Mouse (Mus musculus): ENCODE measurements around the gene Gm973. TPM values are rescaled to one million over a fixed set of nuclear protein-coding genes. Genes with fewer than 3 reads are reported as not detected.

Gene Gm973
- polyA plus RNA-seq (2014; fragmentation: Nextera tagmentation; extraction: Ambion mirVana), result 7.7 and 9.5 TPM in 2 replicates

GRCm38 (mm10) chr1:59516026-59516917 is at the start of gene Gm973:
Gm973 (plus strand) TSS chr1:59516264.
- ATAC-seq (ENCODE audit: low FRiP score) (peak; percentile 95), DNase-seq (ENCODE audit: low spot score) (peak; percentile 87)
- Histone ChIP-seq H3K4me3 (ENCODE audit: low read depth, low read length) (peak within 1 kb of the TSS; percentile 31), H3K9me3 (ENCODE audit: control insufficient read depth, low read length) (no peaks in the 10 kb centered on the region), H3K27ac (ENCODE audit: low read depth, low read length) (peak within 1 kb of the TSS; percentile 96), H3K9ac (ENCODE audit: low read depth, low read length) (peak within 1 kb of the TSS; percentile 63), H3K4me2 (replicated peaks; ENCODE audit: low read depth, low read length) (peak within 1 kb of the TSS; percentile 51), H3K27me3 (ENCODE audit: control insufficient read depth, insufficient read depth, low read length) (no peaks in the 10 kb centered on the region), H3K36me3 (ENCODE audit: control insufficient read depth, insufficient read depth, low read length) (no peaks in the 10 kb centered on the region), H3K4me1 (replicated peaks; ENCODE audit: control insufficient read depth, insufficient read depth, low read length) (peaks cover 12% of the 10 kb centered on the region; the same call in 1 of the 2 replicates)
- WGBS, result 2% methylated on average over 25 of the region's 25 CpGs

GRCm38 (mm10) chr1:59469170-59469569 is 46.9 kb upstream of the Gm973 start:
- Histone ChIP-seq H3K4me2 (replicated peaks; ENCODE audit: low read depth, low read length) (no peak overlapping the region), H3K9me3 (ENCODE audit: control insufficient read depth, low read length) (no peaks in the 10 kb centered on the region), H3K27ac (ENCODE audit: low read depth, low read length) (no peak overlapping the region), H3K36me3 (ENCODE audit: control insufficient read depth, insufficient read depth, low read length) (no peaks in the 10 kb centered on the region), H3K4me3 (ENCODE audit: low read depth, low read length) (no peak overlapping the region), H3K27me3 (ENCODE audit: control insufficient read depth, insufficient read depth, low read length) (no peaks in the 10 kb centered on the region), H3K9ac (ENCODE audit: low read depth, low read length) (no peak overlapping the region; the same call in 1 of the 2 replicates), H3K4me1 (replicated peaks; ENCODE audit: control insufficient read depth, insufficient read depth, low read length) (peaks cover 7% of the 10 kb centered on the region)
- ATAC-seq (ENCODE audit: low FRiP score) (no peak), DNase-seq (ENCODE audit: low spot score) (no peak)
- 23% methylated on average over 4 of the region's 4 CpGs for WGBS

GRCm38 (mm10) chr1:59470766-59471165 is 45.3 kb upstream of the Gm973 start:
- Histone ChIP-seq H3K27me3 (ENCODE audit: control insufficient read depth, insufficient read depth, low read length) (no peaks in the 10 kb centered on the region), H3K27ac (ENCODE audit: low read depth, low read length) (no peak overlapping the region), H3K9me3 (ENCODE audit: control insufficient read depth, low read length) (no peaks in the 10 kb centered on the region), H3K4me1 (replicated peaks; ENCODE audit: control insufficient read depth, insufficient read depth, low read length) (no peaks in the 10 kb centered on the region; the same call in 1 of the 2 replicates), H3K4me3 (ENCODE audit: low read depth, low read length) (no peak overlapping the region), H3K4me2 (replicated peaks; ENCODE audit: low read depth, low read length) (no peak overlapping the region), H3K36me3 (ENCODE audit: control insufficient read depth, insufficient read depth, low read length) (no peaks in the 10 kb centered on the region), H3K9ac (ENCODE audit: low read depth, low read length) (no peak overlapping the region)
- ATAC-seq (ENCODE audit: low FRiP score), result no peak
- WGBS, result 43% methylated on average over 4 of the region's 4 CpGs
- no peak for DNase-seq (ENCODE audit: low spot score)

- no peak overlapping the region for H3K4me3 ChIP-seq (ENCODE audit: low read depth, low read length)
- no peaks in the 10 kb centered on the region for H3K36me3 ChIP-seq (ENCODE audit: control insufficient read depth, insufficient read depth, low read length)
- H3K27me3 ChIP-seq (ENCODE audit: control insufficient read depth, insufficient read depth, low read length), result no peaks in the 10 kb centered on the region
- WGBS, result 14% methylated on average over 9 of the region's 11 CpGs
- DNase-seq (ENCODE audit: low spot score), result no peak
- H3K9me3 ChIP-seq (ENCODE audit: control insufficient read depth, low read length), result no peaks in the 10 kb centered on the region
- no peak overlapping the region for H3K9ac ChIP-seq (ENCODE audit: low read depth, low read length)
- no peak overlapping the region for H3K27ac ChIP-seq (ENCODE audit: low read depth, low read length)
- no peak overlapping the region for H3K4me2 ChIP-seq (replicated peaks; ENCODE audit: low read depth, low read length)
- no peak for ATAC-seq (ENCODE audit: low FRiP score)
- H3K4me1 ChIP-seq (replicated peaks; ENCODE audit: control insufficient read depth, insufficient read depth, low read length), result no peaks in the 10 kb centered on the region; the same call in 1 of the 2 replicates
Observed at GRCm38 (mm10) chr1:59472368-59473180, 43.5 kb upstream of the Gm973 start.

GRCm38 (mm10) chr1:59473181-59473555 is 42.9 kb upstream of the Gm973 start:
- H3K4me1 ChIP-seq (replicated peaks; ENCODE audit: control insufficient read depth, insufficient read depth, low read length), result no peaks in the 10 kb centered on the region; the same call in 1 of the 2 replicates
- H3K4me3 ChIP-seq (ENCODE audit: low read depth, low read length), result no peak overlapping the region
- H3K4me2 ChIP-seq (replicated peaks; ENCODE audit: low read depth, low read length), result no peak overlapping the region
- H3K36me3 ChIP-seq (ENCODE audit: control insufficient read depth, insufficient read depth, low read length), result no peaks in the 10 kb centered on the region
- no peaks in the 10 kb centered on the region for H3K9me3 ChIP-seq (ENCODE audit: control insufficient read depth, low read length)
- no peak overlapping the region for H3K27ac ChIP-seq (ENCODE audit: low read depth, low read length)
- WGBS, result 12% methylated on average over 4 of the region's 4 CpGs
- no peak overlapping the region for H3K9ac ChIP-seq (ENCODE audit: low read depth, low read length)
- DNase-seq (ENCODE audit: low spot score) (no peak), ATAC-seq (ENCODE audit: low FRiP score) (no peak)
- no peaks in the 10 kb centered on the region for H3K27me3 ChIP-seq (ENCODE audit: control insufficient read depth, insufficient read depth, low read length)

GRCm38 (mm10) chr1:59475618-59476017 is 40.4 kb upstream of the Gm973 start:
- no peaks in the 10 kb centered on the region; the same call in 1 of the 2 replicates for H3K4me1 ChIP-seq (replicated peaks; ENCODE audit: control insufficient read depth, insufficient read depth, low read length)
- 34% methylated on average over 2 of the region's 2 CpGs for WGBS
- no peak overlapping the region for H3K27ac ChIP-seq (ENCODE audit: low read depth, low read length)
- no peak overlapping the region for H3K9ac ChIP-seq (ENCODE audit: low read depth, low read length)
- no peak overlapping the region for H3K4me2 ChIP-seq (replicated peaks; ENCODE audit: low read depth, low read length)
- H3K9me3 ChIP-seq (ENCODE audit: control insufficient read depth, low read length), result no peaks in the 10 kb centered on the region
- no peak for DNase-seq (ENCODE audit: low spot score)
- no peak for ATAC-seq (ENCODE audit: low FRiP score)
- H3K4me3 ChIP-seq (ENCODE audit: low read depth, low read length), result no peak overlapping the region
- H3K36me3 ChIP-seq (ENCODE audit: control insufficient read depth, insufficient read depth, low read length), result no peaks in the 10 kb centered on the region
- H3K27me3 ChIP-seq (ENCODE audit: control insufficient read depth, insufficient read depth, low read length), result no peaks in the 10 kb centered on the region

GRCm38 (mm10) chr1:59478911-59479310 is 37.2 kb upstream of the Gm973 start:
- Histone ChIP-seq H3K4me2 (replicated peaks; ENCODE audit: low read depth, low read length) (no peak overlapping the region), H3K4me1 (replicated peaks; ENCODE audit: control insufficient read depth, insufficient read depth, low read length) (peaks cover 3% of the 10 kb centered on the region; the same call in 1 of the 2 replicates), H3K27me3 (ENCODE audit: control insufficient read depth, insufficient read depth, low read length) (no peaks in the 10 kb centered on the region), H3K36me3 (ENCODE audit: control insufficient read depth, insufficient read depth, low read length) (no peaks in the 10 kb centered on the region), H3K27ac (ENCODE audit: low read depth, low read length) (no peak overlapping the region), H3K9me3 (ENCODE audit: control insufficient read depth, low read length) (no peaks in the 10 kb centered on the region), H3K9ac (ENCODE audit: low read depth, low read length) (no peak overlapping the region), H3K4me3 (ENCODE audit: low read depth, low read length) (no peak overlapping the region)
- 84% methylated on average over 3 of the region's 3 CpGs for WGBS
- DNase-seq (ENCODE audit: low spot score), result no peak
- no peak for ATAC-seq (ENCODE audit: low FRiP score)

- Histone ChIP-seq H3K27me3 (ENCODE audit: control insufficient read depth, insufficient read depth, low read length) (no peaks in the 10 kb centered on the region), H3K4me2 (replicated peaks; ENCODE audit: low read depth, low read length) (peak overlapping the region; percentile 95)
Observed at GRCm38 (mm10) chr1:59480821-59481455, 35.1 kb upstream of the Gm973 start.

More at GRCm38 (mm10) chr1:59480821-59481455, 35.1 kb upstream of the Gm973 start:
- H3K36me3 ChIP-seq (ENCODE audit: control insufficient read depth, insufficient read depth, low read length), result no peaks in the 10 kb centered on the region
- DNase-seq (ENCODE audit: low spot score) (peak; percentile 48), ATAC-seq (ENCODE audit: low FRiP score) (no peak)
- H3K4me3 ChIP-seq (ENCODE audit: low read depth, low read length), result peak overlapping the region; percentile 83
- peak overlapping the region; percentile 86 for H3K27ac ChIP-seq (ENCODE audit: low read depth, low read length)
- H3K9ac ChIP-seq (ENCODE audit: low read depth, low read length), result peak overlapping the region; percentile 28
- WGBS, result under 1% methylated on average over 23 of the region's 23 CpGs
- peaks cover 7% of the 10 kb centered on the region; the same call in 1 of the 2 replicates for H3K4me1 ChIP-seq (replicated peaks; ENCODE audit: control insufficient read depth, insufficient read depth, low read length)
- H3K9me3 ChIP-seq (ENCODE audit: control insufficient read depth, low read length), result no peaks in the 10 kb centered on the region

Data from hindbrain, embryonic 11.5 days (tissue).